Mouse (Mus musculus): Measurements from ENCODE around the gene Ago3.

Ago3 gene

DNA sequence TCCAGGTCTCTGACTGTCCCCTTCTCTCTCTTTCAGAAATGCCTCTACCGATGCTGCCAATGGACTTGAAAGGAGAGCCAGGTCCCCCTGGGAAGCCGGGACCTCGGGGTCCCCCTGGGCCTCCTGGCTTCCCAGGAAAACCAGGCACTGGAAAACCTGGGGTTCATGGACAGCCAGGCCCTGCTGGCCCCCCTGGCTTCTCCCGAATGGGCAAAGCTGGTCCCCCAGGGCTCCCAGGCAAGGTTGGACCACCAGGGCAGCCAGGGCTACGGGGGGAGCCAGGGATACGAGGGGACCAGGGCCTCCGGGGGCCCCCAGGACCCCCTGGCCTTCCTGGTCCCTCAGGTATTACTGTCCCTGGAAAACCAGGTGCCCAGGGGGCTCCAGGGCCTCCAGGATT, 119.0 kb downstream of the Ago3 start:
- no peak for DNase-seq (ENCODE audit: low spot score in 2 of 2)

DNA sequence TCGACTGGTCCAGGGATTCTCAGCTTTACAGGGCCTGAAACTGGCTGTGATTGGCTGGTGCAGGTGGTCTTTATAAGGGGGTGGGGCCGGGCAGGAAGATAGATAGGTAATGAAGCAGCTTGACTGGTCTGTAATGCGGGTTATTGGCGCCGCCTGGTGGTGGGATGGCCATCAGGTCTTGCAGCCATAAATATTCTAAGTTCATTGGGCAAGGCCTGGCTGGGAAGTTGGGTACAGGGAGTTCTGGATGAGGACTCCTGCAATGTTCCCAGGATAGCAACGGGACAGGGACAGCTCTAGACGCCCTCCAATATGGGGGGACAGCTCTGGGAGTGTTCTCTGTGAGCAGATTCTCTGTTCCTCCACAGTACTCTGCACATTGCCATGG, 119.4 kb downstream of the Ago3 start:
- peak; percentile 89 to 91 for DNase-seq (ENCODE audit: low spot score in 2 of 2)

DNA sequence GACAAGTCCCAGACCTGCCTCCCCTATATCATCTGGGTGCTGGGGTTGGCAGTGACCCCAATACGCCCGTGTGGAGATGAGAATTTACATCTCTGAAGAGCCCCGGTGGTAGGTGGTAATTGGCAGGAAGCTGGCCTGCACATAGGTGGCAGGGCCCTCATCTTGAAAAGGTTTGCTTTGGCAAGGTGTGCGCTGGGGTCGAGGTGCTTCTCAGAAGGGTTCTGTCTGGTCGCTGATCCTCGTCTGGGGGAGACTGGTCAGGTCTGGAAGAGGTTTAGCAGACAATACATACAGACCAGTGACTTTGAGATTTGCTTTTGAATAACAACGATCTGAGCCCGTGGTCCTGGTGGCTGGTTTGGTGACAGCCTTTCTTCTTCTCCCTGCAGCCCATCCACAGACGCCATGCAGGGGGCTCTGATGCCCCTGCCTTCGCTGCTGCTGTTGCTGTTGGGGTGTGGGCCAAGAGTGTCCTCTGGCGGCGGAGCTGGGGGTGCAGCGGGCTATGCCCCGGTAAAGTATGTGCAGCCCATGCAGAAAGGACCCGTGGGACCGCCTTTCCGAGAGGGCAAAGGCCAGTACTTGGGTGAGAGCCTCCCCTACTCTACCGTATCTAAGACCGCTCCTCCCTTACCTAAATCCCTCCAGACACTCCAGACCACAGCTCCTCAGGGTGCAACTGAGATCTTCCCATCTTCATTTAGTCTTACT, 120.0 kb downstream of the Ago3 start:
- no peak for DNase-seq (ENCODE audit: low spot score in 2 of 2)

DNA sequence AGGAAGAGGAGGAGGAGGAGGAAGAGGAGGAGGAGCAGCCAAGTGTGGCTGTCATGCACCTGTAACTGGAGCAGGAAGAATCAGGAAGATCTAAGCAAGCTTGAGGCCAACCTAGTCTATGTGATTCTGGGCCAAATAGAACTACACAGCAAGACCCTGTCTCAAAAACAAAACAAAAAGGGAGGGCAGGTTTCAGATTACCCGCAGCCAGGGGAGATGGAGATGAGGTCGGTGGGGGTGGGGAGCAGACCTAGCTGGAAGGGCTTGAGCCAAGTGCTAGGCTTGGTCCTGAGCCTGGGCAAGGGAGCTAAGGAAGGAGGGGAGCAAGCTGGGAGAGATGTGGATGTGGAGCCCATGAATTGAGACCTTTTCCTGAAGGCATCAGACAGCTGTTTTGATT, 122.5 kb downstream of the Ago3 start:
- no peak for DNase-seq (ENCODE audit: low spot score in 2 of 2)

DNA sequence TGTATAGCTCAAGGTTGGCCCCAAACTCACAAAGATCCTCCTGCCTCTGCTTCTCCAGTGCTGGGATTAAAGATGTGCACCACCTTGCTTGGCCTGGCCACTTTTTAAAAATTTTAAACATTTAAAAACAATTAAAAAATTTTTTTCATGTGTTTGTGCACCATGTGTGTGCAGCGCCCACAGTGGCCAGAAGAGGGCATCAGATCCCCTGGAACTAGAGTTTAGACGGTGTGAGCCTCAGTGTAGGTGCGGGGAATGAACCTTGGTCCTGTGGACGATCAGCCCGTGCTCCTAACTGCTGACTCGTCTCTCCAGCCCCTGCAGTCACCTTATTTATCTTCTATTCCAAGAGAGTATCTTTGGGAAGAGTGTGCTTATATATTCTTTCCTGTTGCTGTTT, 123.3 kb downstream of the Ago3 start:
- no peak for DNase-seq (ENCODE audit: low spot score in 2 of 2)

DNA sequence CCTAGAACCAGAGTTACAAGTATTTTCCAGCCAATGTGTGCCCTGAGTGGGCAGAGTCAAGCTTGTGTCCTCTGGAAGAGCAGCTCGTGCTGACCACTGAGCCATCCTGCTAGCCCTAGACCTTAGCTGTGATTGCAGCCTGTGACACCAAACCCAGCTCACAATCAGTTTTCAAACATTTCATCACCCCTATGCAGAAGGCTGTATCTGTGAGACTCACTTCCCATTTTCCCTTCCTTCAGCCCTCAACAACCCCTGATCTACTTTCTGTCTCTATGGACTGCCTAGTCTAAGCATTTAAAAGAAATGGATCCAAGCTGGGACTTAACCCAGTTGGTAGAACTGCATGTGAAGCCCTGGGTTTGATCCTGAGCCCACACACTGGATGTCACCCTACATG, 123.9 kb downstream of the Ago3 start:
- DNase-seq (ENCODE audit: low spot score in 2 of 2) = no peak

DNA sequence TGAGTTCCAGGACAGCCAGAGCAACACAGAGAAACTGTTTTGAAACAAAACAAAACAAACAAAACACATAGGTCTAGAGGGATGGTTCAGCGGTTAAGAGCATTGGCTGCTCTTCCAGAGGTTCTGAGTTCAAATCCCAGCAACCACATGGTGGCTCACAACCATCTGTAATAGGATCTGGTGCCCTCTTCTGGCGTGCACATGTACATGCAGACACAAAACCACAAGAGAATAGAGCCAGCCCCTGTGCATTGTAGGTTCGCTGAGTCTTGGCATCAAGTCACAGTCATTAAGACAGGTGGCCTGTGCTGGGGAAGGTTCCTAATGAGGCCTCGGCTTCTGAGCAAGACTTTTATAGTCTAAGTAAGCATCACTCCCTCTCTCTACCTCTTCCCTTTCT, 125.5 kb downstream of the Ago3 start:
- DNase-seq (ENCODE audit: low spot score in 2 of 2) = no peak

DNA sequence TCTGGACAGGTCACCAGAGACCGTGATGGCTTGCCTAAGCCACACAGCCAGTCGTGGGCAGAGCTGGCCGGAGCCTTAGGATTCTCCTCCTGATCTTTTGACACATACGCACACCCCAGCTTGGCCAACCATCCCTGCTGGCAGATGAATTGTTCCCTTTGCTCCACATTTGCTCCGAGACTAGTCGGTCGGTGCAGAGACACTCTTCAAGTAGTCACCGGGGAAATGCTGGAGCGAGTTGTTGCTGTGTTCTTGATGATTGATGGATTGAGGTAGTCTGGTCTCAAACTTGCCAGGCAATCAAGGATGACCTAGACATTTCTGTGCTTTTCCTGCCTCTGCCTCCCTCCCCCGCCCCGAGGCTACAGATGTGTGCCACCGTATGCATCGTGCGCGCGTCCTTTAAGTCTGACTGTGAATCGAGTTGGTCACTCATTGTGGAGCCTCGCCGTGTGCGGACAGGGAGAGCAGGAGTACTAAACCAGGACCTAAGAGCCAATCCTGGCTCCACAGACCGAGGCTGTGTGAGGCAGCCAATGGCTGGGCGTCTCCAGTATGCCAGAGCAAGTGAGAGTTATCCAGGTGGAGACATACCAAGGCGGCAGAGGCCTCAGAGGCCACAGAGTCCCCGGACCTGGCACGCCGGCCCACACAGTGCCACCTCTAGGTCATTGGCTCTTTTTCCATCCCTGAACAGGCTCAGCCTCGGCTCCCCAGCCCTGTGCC, 127.6 kb downstream of the Ago3 start:
- no peak for DNase-seq (ENCODE audit: low spot score in 2 of 2)

DNA sequence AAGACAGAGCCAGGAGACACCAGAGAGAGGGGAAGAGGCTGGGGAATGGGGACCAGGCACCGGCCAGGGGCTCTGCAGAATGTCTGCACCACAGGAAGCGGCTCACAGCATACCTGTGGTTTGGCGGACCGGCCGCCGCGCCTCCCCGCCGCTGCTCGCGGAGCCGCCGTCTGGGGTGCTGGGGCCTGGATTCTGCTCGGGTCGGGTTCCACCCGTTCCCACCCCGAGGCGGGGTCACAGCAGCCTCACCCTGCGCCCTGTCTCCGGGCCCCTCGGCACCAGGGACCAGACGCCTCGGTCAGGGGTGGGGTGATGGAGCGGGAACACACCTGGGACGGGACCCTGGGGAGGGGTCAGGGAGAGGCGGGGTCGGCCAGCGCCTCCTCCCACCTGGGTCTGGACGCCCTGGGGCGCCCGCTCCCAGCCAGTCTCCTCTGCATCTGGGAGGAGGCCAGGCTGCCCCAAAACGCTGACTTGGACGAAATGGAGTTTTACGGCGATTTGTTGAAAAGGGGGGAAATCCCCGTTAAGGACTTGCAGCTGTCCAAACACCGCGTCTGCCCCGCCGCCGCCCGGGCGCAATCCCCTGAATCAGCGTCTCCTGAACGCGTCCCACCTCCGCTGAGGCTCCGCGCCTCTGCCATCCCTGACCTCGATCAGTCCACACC, 128.3 kb downstream of the Ago3 start:
- no peak for DNase-seq (ENCODE audit: low spot score in 2 of 2)

DNA sequence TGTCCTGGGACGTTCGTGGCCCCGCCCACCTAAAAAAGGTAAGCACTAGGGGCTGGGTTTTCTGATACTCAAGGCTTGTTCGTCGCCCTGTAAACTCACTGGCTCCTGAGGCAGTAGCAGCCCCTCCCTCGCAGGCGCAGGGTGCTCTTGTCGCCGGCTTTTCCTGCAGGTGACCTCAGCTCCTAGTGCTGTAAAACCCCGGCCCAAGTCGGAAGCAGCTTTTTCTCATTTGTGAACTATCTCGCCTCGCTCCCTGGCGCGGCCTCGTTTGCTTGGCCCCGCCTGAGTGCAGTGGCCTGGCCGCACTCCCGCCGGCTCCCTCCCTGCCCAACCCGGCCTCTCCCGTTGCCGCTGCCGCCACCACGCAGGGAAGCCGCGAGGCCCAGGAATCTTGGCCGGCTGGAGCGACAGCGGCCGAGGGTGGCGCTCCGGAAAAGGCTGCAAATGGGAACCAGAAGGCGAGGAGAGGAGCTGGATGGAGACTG, 132.7 kb downstream of the Ago3 start:
- DNase-seq (ENCODE audit: low spot score in 2 of 2) = peak; percentile 41

DNA sequence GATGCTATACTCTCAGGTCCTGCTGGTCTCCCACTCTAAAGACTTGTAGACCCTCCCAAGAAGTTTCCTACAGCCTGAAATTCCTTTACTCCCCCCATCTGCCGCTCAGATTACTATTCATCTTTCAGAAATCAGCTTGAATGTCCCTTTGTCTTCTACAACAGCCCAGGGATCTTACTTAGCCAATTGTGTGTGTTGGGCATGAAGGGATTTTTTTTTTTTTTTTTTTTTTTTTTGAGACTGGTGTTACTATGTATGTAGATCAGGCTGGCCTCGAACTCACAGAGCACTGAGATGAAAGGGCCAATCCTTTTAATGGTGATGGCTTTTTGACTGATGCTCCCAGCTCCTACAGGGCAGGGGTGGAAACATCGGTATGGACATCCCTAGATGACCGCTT, 133.4 kb downstream of the Ago3 start:
- DNase-seq (ENCODE audit: low spot score in 2 of 2) = no peak

DNA sequence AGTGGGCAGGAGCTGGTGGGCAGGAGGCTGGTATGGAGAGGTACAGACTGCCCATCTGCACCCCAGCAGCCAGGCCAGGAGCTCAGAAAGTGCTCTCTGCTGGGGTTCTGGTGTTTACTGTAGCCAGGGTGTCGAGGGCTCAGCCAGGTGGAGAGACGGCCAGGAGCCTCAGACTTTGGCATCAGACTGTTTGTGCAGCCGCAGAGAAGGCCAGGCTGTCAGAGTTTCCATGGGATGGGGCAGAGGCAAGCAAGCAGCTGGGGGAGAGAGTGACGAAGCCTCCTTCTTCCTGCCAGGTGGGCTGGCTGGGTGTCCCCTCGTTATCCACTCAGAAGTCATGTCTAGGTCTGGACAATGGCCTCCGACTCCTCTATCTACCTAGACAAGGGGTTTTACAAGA, 134.2 kb downstream of the Ago3 start:
- DNase-seq (ENCODE audit: low spot score in 2 of 2) = no peak

DNA sequence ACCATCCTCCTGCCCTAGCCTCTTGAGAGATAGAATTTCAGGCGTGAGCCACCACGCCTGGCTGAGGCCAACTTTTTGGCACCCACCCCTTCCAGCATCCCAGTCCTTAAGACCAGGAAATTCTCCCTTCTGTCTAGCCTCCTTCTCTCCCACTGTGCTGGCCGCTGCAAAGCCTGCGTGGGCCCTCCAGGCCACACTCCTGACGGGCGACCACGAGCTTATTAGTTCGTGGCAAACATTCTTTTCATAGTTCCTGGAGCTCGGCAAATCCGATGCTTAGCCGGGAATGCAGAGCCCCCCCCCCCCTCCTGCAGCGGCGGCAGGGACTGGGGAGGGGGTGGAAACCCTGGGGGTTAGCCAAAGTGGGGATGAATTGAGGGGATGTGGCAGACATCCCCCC, 138.2 kb downstream of the Ago3 start:
- DNase-seq (ENCODE audit: low spot score in 2 of 2) = no peak

DNA sequence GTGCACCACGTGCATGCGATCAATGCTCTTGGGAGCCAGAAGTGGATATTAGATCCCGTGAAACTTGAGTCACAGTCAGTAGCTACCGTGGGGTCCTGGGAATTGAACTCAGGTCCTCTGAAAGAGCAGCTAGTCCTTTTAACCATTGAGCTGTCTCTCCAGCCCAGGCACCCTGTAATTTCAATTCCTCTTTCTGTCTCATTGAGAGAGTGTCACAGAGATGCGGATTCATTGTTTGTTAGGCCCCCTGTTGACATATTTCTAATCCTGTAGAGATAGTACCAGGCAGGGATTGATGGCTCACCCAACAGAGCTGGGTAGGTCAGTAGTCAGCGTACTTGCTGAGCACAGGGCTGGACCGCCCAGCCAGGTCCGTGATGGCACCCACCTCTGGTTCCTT, 139.0 kb downstream of the Ago3 start:
- no peak for DNase-seq (ENCODE audit: low spot score in 2 of 2)

DNA sequence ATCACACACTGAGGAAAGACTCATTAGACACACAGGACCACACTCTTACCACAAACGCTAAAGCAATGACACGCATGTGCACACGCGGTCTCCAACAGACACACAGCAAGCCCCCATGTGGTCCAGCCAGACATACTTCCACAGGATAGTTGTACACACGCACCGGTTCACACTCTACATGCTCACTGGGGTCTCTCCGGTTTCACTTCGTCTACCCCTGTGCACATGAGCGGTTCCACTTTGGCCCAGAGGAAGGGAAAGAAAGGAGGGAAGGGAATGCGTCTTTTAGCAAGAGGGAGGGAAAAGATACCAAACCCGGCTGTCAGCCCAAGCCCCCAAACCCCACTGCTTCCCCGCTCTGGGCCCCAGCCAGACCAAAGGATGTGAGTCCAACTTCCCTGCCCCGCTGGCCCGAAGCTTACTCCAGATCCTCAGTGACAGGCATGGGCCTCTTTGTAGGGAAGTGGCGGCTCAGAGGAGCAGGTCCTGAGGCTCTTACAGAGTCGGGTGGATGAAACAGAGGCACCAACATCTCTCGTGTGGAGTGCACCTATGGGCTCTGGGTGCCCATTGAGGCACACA, 141.2 kb downstream of the Ago3 start:
- DNase-seq (ENCODE audit: low spot score in 2 of 2) = no peak

DNA sequence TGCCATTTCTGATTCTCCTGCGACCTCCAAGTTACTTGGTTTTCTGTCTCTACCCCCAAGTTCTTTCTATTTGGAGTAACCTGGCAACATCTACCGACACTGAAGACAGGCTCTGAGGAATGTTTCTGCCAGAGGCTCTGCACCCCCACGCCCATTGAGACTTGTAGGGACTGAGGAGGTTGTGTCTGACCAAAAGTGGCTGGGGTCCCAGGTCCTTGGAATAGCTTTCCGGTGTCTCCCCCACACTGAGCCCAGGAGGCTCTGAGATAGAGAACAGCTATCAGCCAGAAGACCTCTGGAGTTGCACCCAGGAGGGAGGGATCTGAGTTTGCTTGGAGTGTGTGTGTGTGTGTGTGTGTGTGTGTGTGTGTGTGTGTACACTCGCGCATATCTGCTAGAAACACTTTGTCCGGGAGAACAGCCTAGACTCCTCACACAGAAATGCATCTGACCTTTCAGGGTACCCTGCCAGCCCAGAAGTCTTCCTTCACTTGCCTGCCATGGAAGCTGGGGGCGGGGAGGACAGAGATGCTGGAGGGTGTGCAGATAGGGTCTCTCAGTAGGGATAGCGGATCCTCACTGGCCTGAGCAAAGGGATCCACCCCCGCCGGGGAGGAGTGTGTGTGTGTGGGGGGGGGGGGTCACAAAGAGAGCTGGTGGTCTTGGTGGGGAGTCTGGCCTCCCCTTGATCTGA, 141.9 kb downstream of the Ago3 start:
- no peak for DNase-seq (ENCODE audit: low spot score in 2 of 2)

DNA sequence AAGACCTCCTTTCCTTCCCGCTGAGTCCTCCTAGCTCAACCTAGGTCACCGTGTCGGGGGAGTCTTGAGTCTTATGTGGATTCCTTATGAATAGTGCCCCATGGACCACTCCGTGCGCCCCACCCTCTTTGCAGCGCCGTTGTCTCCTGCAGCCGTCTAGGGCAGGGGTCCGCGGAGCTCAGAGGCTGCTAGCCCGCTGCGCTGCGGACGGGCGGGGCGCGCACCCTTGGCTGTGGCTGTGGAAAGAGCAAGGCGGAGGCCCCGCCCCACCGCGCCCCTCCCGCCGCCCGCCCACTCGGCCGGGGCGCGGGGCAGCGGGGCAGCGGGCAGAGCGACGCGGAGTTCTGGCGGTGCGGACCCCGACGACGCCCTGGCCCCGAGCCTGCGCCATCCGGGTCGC, 142.9 kb downstream of the Ago3 start, which contains the start of gene Col8a2:
Col8a2 (plus strand) TSS at position 302 of the 400 bp plus-strand sequence.
- DNase-seq (ENCODE audit: low spot score in 2 of 2) = no peak

DNA sequence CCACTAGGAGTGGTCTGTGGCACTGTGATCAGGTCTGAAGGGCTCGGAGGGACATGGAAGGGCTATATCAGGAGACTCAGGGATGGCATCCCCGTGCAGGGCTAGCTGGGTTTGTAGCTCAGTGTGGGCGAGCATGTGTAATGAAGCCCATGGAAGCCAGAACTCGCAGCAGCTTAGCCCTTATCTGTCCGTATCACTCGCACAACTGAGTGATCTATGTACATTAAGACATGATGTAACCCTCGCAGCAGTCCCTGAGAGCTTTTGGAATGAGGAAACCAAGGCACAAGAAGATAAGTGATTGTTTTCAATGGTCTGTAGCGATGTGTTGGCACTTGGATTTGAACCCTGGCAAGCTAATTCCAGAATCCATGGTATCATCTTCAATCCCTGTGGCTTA, 145.8 kb downstream of the Ago3 start:
- no peak for DNase-seq (ENCODE audit: low spot score in 2 of 2)

DNA sequence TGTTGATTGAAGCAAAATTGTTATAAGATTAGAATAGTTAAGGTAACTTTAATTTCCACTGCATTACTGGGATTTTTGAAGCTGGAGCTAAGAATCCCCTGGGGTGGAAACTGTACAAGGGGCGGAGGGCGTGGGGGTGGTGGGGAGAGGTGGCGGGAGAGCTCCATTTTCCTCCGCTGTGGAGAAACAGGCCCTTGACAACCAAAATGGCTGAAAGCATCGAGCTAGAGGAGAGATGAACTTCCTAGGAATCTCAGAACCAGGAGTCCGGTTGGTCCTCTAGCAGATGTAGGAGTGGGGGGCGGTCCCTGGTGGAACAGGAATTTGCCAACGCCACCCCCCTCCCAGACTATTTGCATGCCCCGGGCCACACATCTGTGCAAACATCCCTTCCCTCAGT, 147.7 kb downstream of the Ago3 start:
- no peak for DNase-seq (ENCODE audit: low spot score in 2 of 2)
